Mouse (Mus musculus) heart, postnatal 0 days (tissue): Measurements from ENCODE around the gene Slc22a14. TPM values are rescaled to one million over a fixed set of nuclear protein-coding genes. Genes with fewer than 3 reads are reported as not detected.

ENCODE experiments used
- ATAC-seq: fragments of 200-750 bp; cut with Nextera tagmentation; 2 replicates; pipeline ENCODE4 v1.8.0; 2017; ENCODE audit warnings: low read depth, moderate number of reproducible peaks, moderate library complexity; ENCODE audit not compliant: insufficient read depth
- DNase-seq: peaks from one replicate; pipeline ENCODE4 v3.0.0-alpha.2; 2016; ENCODE audit warnings: low spot score
- H3K27ac ChIP-seq: fragments of 300-500 bp; sonication (generic); 2 replicates; pipeline ENCODE4 v1.5.1; 2014; ENCODE audit warnings: low read depth, mild to moderate bottlenecking
- H3K27me3 ChIP-seq: fragments of 300-500 bp; sonication (generic); 2 replicates; pipeline ENCODE4 v1.6.1; 2014; ENCODE audit warnings: low read length, mixed read lengths; ENCODE audit not compliant: control insufficient read depth, insufficient read depth
- H3K36me3 ChIP-seq: fragments of 300-500 bp; sonication (generic); replicated peaks from 2 replicates; pipeline ENCODE4 v1.6.1; 2014; ENCODE audit warnings: low read length, mixed read lengths; ENCODE audit not compliant: control insufficient read depth, insufficient read depth
- H3K4me1 ChIP-seq: fragments of 300-500 bp; sonication (generic); 2 replicates; pipeline ENCODE4 v1.6.1; 2014; ENCODE audit warnings: antibody characterized with exemption; ENCODE audit not compliant: control insufficient read depth, insufficient read depth
- H3K4me2 ChIP-seq: fragments of 300-500 bp; sonication (generic); 2 replicates; pipeline ENCODE4 v1.6.1; 2014; ENCODE audit warnings: low read depth, mild to moderate bottlenecking, low read length, moderate library complexity
- H3K4me3 ChIP-seq: fragments of 300-500 bp; sonication (generic); 2 replicates; pipeline ENCODE4 v1.5.1; 2014; ENCODE audit warnings: low read depth, low read length
- H3K9ac ChIP-seq: fragments of 300-500 bp; sonication (generic); replicated peaks from 2 replicates; pipeline ENCODE4 v1.6.1; 2014; ENCODE audit warnings: low read depth, low read length, mixed read lengths
- H3K9me3 ChIP-seq: fragments of 300-500 bp; sonication (generic); replicated peaks from 2 replicates; pipeline ENCODE4 v1.6.1; 2016; ENCODE audit warnings: low read length; ENCODE audit not compliant: control insufficient read depth
- CTCF ChIP-seq: IDR thresholded peaks from 2 replicates; pipeline ENCODE4 v1.5.1; 2016; ENCODE audit warnings: antibody characterized with exemption, control low read depth, low read depth
- EP300 ChIP-seq: IDR thresholded peaks from 2 replicates; pipeline ENCODE4 v1.6.1; 2016; ENCODE audit warnings: antibody characterized with exemption, low read depth
- WGBS: fragments of 180-500 bp; shearing (Covaris S2); extraction: QIAGEN DNeasy Blood & Tissue Kit; methylation state at CpG from one replicate; pipeline ENCODE4 v1.1.7; 2014; 5-methylcytosine and 5-hydroxymethylcytosine counted together
- polyA plus RNA-seq: library from polyadenylated mRNA; unstranded; fragments of >200 nt; fragmentation: Nextera tagmentation; extraction: Ambion mirVana; gene quantifications from 2 replicates; pipeline ENCODE4 v1.2.1, GENCODE M21; 2015
- total RNA-seq: library from RNA; depleted of rRNA; stranded (reverse); fragments of >200 nt; gene quantifications from 2 replicates; pipeline ENCODE4 v1.2.3, GENCODE M21; 2014; ENCODE audit warnings: low replicate concordance

The Slc22a14 gene
- total and polyA plus RNA-seq, 2 experiments from 2014 or later: 0.08 TPM; not detected in 1

DNA sequence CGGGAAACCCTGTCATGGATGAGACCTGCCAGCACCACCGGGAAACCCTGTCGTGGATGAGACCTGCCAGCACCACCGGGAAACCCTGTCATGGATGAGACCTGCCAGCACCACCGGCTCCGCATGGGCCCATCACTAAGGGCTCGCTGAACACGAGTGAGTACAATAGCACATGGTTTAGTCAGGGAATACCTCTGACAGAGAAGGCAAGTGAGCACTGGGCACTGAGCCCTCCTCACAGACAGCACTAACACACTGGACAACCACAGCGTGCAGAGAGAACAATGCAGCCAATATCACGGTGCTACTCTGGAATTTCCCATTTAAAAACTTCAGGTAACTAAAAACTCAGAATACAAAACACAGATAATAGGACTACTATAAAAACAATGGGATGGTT lies 52.3 kb downstream of the Slc22a14 start:
- no peak overlapping the region for H3K4me3 ChIP-seq
- DNase-seq (no peak), ATAC-seq (no peak)
- no peak overlapping the region for H3K9ac ChIP-seq
- H3K9me3 ChIP-seq: no peaks in the 10 kb centered on the region
- no peaks in the 10 kb centered on the region for H3K36me3 ChIP-seq
- H3K27me3 ChIP-seq: no peaks in the 10 kb centered on the region
- no peak overlapping the region for H3K4me2 ChIP-seq
- no peak for TF ChIP-seq EP300
- no peak for TF ChIP-seq CTCF
- H3K27ac ChIP-seq: no peak overlapping the region
- H3K4me1 ChIP-seq: no peaks in the 10 kb centered on the region
- 68% methylated on average over 10 of the region's 10 CpGs for whole genome bisulfite sequencing

DNA sequence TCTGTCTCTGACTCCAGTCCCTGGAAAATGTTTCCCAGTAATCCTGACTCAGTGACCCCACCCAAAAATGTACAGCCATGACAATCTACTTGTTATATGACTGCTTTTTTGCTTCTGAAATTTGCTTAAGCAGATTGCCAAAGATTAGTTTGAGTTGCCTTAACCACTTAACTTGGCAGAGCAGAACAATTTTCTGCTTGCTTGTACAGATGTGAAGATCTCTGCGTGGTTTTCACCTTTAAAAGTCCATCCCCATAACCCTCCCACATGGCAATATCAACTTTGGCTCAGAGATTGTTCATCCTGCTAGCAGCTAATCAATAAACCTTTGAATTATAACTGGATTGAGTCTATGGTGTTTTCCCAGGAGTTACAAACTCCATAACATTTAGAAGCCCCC lies 56.3 kb downstream of the Slc22a14 start:
- 96% methylated on average over 1 of the region's 1 CpGs for WGBS
- H3K4me1 ChIP-seq: peaks cover 5% of the 10 kb centered on the region; the same call in 1 of the 2 replicates
- no peak overlapping the region for H3K4me2 ChIP-seq
- DNase-seq (no peak), ATAC-seq (no peak)
- H3K27ac ChIP-seq: no peak overlapping the region
- no peaks in the 10 kb centered on the region for H3K36me3 ChIP-seq
- no peaks in the 10 kb centered on the region for H3K27me3 ChIP-seq
- H3K4me3 ChIP-seq: no peak overlapping the region
- H3K9ac ChIP-seq: no peak overlapping the region
- H3K9me3 ChIP-seq: no peaks in the 10 kb centered on the region
- TF ChIP-seq EP300: no peak
- no peak for TF ChIP-seq CTCF

DNA sequence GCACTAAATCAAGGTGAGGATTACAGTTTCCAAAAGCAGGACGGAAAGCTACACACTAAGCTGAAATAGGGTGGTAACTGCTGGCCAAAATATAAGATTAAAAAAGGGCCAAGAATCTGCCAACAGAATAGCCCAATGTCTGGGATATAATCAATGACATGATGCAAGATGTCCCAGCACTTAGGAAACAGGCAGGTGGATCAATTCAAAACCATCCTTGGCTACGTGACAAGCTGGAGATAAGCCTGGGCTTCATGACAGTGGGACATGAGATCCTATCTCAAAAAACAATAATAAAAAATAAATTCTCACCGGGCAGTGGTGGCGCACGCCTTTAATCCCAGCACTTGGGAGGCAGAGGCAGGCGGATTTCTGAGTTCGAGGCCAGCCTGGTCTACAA lies 59.5 kb downstream of the Slc22a14 start:
- H3K9me3 ChIP-seq: no peaks in the 10 kb centered on the region
- H3K4me3 ChIP-seq: no peak overlapping the region
- 89% methylated on average over 7 of the region's 7 CpGs for WGBS
- TF ChIP-seq CTCF (no peak), EP300 (no peak)
- H3K9ac ChIP-seq: no peak overlapping the region
- DNase-seq (no peak), ATAC-seq (no peak)
- no peaks in the 10 kb centered on the region for H3K27me3 ChIP-seq
- peaks cover 27% of the 10 kb centered on the region for H3K36me3 ChIP-seq
- peaks cover 5% of the 10 kb centered on the region; the same call in 1 of the 2 replicates for H3K4me1 ChIP-seq
- no peak overlapping the region for H3K4me2 ChIP-seq
- H3K27ac ChIP-seq: no peak overlapping the region

DNA sequence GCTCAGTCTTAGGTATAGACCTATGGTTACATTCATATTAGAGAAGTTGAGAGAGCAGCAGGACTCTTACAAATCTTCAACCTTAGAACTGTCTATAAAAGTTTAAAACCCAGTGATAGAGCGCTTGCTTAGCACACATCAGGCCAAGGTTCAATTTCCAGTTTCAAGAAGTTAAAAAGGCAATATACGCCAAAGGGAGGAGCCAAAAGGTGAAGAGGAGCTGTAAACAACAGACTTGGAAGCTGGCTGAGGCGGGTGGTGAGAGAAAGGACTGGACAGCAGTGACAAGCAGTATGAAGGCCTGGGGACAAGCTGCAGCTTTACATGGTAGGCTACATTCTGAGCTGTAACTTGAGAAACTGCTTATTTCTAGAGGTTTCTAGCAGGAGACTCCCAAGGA lies 66.8 kb downstream of the Slc22a14 start:
- no peak overlapping the region for H3K9ac ChIP-seq
- no peaks in the 10 kb centered on the region for H3K9me3 ChIP-seq
- H3K36me3 ChIP-seq: peaks cover 24% of the 10 kb centered on the region
- no peak for ATAC-seq
- WGBS: 97% methylated on average over 3 of the region's 3 CpGs
- H3K4me3 ChIP-seq: no peak overlapping the region
- no peak overlapping the region for H3K27ac ChIP-seq
- no peak overlapping the region for H3K4me2 ChIP-seq
- TF ChIP-seq EP300: no peak
- TF ChIP-seq CTCF: no peak
- H3K27me3 ChIP-seq: no peaks in the 10 kb centered on the region
- DNase-seq: no peak
- H3K4me1 ChIP-seq: no peaks in the 10 kb centered on the region

DNA sequence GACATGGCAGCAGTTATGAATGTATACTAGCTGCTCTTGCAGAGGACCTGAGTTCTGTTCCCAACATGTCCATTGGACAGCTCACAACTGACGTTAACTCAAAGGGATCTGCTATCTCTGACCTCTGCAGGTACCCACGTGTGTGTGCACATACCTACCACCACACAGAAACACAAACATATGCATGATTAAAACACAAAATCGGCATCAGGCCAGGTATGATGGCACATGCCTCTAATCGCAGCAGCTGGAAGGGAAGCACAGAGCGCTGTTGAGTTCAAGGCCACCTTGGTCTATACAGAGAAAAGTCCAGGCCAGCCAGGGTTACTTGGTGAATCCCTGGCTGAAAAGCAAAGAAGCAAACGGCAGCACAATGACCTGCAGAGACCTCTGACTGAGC lies 67.7 kb downstream of the Slc22a14 start:
- H3K4me3 ChIP-seq: no peak overlapping the region
- H3K27me3 ChIP-seq: no peaks in the 10 kb centered on the region
- H3K27ac ChIP-seq: no peak overlapping the region
- DNase-seq (no peak), ATAC-seq (no peak)
- 82% methylated on average over 6 of the region's 6 CpGs for WGBS
- TF ChIP-seq EP300 (no peak), CTCF (no peak)
- H3K36me3 ChIP-seq: peaks cover 18% of the 10 kb centered on the region
- H3K4me1 ChIP-seq: no peaks in the 10 kb centered on the region
- H3K4me2 ChIP-seq: no peak overlapping the region
- no peaks in the 10 kb centered on the region for H3K9me3 ChIP-seq
- H3K9ac ChIP-seq: no peak overlapping the region

DNA sequence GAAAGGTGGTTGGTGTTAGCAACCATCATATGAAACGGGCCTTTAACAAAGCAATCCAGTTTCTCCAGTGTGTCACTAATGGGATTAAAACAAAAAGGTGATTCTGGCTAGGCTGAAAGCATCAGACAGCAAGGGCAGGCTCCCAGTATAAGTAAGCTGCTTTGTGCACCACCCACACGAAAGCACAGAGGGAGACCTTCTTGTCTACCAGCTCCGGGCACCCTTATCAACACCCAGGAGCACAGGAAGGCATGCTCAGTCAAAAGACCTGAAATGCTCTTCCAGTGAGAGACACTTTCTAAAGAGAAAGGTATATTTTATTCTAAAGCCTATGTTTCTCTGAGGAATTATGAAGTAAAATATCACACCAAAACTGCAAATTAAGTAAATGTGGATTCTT lies 74.6 kb downstream of the Slc22a14 start:
- H3K9ac ChIP-seq: no peak overlapping the region
- H3K27ac ChIP-seq: no peak overlapping the region
- DNase-seq: no peak
- WGBS: 54% methylated on average over 3 of the region's 3 CpGs
- no peak overlapping the region for H3K4me2 ChIP-seq
- H3K36me3 ChIP-seq: 0 out of 2 replicates have a peak, but pooled peaks cover 7% of the 10 kb centered on the region
- no peaks in the 10 kb centered on the region for H3K27me3 ChIP-seq
- no peaks in the 10 kb centered on the region for H3K9me3 ChIP-seq
- ATAC-seq: no peak
- H3K4me1 ChIP-seq: no peaks in the 10 kb centered on the region
- H3K4me3 ChIP-seq: no peak overlapping the region
- TF ChIP-seq CTCF (no peak), EP300 (no peak)
